Mouse (Mus musculus) retina, adult 2 months (tissue): ENCODE measurements around the gene Tmcc2.

ENCODE experiments used
- DNase-seq: peaks from one replicate; pipeline ENCODE4 v3.0.0-alpha.2; 2012; ENCODE audit warnings: low read depth, low spot score

Gene Tmcc2

GRCm38 (mm10) chr1:132390691-132391579 lies at the start of gene Tmcc2:
Tmcc2 (minus strand) TSS chr1:132391281.
- DNase-seq = no peak

GRCm38 (mm10) chr1:132437389-132437788 lies 46.3 kb upstream of the Tmcc2 start:
- DNase-seq = no peak

DNA sequence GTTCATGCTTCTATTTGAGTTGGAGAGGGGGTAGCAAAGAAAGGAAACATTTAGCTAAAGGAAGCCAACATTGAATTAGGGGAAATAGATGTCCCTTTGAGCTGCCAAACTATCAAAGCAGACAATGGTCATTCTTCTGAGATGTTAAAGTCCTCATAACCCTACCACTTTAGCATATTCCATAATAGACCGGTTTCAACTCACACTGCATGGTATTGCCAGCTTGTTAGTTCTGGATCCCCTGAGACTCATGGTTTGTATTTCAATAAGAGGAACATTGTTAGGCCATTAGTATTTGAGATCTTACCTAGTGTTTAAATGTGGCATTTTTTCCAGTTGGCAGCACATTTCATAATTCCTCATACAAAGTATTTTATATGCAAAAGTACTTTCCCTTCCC lies 45.9 kb upstream of the Tmcc2 start:
- DNase-seq = no peak

- DNase-seq = no peak
Measured at GRCm38 (mm10) chr1:132436320-132436958, 45.4 kb upstream of the Tmcc2 start.

DNA sequence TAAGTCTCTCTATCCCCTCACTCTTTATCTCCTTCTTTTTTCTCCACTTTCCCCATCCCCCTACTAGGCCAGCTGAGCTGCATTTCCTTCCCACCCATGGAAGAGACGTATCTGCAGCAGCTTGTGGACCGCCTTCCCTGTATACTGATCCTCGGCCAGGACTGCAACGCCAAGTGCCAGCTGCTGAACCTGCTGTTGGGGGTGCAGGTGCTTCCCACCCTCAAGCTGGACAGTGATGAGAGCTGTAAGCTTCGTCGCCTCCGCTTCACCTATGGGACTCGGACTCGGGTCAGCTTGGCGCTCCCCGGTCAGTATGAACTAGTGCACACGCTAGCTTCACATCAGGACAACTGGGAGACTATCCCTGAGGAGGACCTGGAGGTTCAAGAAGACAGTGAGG lies 43.0 kb upstream of the Tmcc2 start:
- no peak for DNase-seq

DNA sequence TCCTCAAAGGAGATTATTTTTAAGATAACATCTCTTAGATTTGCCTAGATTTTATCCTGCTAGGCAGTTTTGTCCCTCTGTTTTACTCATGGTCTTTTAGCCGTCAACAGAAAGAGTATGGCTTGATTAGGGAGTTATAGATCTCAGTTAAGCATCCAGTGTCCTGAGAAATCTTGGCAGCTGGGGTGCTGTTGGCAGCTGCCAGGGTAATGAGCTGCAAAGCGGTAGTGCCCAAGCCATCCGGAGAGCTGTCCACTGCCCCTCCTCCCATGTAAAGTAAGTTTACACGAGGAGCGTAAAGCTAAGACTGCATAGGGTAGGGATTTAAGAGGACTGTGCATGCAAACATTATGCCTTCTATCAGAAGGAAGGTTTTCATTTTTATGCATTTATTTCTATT lies 42.3 kb upstream of the Tmcc2 start:
- DNase-seq = no peak

DNA sequence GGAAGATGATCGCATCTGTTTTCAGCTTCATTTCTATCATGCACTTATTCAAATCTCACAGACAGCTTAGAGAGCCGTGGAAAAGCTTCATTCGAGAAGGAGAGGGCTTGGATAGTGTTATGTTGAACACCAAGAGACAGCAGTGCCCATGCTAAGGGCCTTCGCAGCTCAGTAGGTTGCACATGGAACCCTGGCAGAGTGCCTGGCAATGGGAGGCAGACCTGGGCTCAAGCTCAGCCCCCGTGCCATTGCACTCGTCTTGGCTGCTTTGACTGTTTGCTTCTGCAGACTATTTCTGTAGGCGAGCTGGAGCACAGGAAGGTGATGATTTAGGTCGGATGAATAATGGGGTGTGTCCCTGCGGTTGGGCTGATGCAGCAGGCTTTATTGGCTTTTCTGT lies 40.6 kb upstream of the Tmcc2 start:
- DNase-seq = no peak

DNA sequence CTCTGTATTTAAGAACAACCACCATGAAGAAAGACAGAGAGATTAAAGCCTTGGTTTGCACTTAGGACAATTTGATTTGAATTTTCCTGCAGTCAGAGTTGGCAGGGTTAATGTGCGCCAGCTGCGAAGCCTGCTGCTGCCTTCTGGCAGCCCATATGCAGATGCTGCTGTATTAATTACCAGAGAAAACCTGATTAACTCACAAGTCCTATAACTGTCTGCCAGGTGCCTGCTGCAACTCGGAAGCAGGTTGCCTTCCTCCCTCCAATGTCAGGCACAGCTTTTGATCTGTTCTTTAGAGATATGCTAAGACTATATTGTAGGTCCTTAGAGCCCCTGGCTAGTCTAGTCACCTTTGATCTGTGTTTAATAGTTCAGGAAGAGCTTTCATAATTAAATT lies 39.7 kb upstream of the Tmcc2 start:
- no peak for DNase-seq

DNA sequence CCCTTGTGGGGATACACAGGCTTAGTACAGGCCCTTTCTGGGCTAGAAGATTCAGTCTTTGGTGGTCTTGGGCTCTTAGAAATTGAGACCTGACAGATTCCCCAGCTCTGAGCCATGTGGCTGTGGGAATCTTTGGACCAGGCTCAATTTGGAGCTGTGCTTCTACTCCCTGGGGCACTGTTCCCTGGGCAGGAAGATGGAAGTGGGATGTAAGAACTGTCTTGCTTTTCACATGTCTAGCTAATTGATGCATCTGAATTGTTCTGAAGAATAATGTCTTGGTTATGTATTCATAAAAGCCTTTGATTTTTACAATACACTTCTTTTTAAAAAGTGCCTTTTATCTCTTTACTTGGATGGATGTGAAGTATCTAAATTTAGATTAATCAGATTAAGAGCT lies 34.5 kb upstream of the Tmcc2 start:
- no peak for DNase-seq

GRCm38 (mm10) chr1:132422912-132423696 lies 32.0 kb upstream of the Tmcc2 start:
- no peak for DNase-seq

DNA sequence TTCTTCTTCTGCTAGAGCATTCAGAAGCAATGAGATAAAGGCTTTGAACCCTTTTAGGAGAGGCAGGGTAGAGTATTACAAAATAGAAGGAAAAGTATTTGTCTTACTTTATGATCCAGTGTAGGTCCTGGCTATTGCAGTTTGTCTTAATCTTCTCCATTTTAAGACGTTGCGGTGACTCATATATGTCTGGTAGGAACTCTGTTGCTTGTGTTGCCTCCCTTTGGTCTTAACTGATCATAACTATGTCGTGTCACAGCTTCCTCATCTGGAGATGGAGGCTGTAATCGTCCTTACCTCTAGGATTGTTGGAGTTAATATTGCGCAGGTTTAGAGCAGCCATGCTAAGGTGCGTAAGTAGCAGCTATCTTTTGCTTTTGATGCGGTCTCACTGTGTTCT lies 29.6 kb upstream of the Tmcc2 start:
- no peak for DNase-seq

DNA sequence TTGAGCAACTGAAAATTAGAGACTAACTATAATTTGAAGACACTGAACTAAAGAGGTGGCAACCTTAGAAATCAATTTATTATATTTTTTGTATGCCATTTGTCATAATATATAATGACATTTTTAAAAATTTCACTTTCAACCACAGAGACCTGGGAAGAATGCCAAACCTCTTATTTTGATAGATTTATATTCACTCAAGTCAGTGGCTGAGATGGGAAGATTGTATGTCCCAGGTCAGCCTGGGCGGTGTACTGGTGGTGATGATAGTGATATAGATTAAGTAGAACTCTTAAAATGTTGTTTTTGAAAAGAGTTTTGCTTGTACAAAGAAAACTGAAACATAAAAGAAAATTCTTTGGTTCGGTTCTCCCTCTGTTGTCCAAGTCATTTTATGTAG lies 29.1 kb upstream of the Tmcc2 start:
- DNase-seq = no peak

DNA sequence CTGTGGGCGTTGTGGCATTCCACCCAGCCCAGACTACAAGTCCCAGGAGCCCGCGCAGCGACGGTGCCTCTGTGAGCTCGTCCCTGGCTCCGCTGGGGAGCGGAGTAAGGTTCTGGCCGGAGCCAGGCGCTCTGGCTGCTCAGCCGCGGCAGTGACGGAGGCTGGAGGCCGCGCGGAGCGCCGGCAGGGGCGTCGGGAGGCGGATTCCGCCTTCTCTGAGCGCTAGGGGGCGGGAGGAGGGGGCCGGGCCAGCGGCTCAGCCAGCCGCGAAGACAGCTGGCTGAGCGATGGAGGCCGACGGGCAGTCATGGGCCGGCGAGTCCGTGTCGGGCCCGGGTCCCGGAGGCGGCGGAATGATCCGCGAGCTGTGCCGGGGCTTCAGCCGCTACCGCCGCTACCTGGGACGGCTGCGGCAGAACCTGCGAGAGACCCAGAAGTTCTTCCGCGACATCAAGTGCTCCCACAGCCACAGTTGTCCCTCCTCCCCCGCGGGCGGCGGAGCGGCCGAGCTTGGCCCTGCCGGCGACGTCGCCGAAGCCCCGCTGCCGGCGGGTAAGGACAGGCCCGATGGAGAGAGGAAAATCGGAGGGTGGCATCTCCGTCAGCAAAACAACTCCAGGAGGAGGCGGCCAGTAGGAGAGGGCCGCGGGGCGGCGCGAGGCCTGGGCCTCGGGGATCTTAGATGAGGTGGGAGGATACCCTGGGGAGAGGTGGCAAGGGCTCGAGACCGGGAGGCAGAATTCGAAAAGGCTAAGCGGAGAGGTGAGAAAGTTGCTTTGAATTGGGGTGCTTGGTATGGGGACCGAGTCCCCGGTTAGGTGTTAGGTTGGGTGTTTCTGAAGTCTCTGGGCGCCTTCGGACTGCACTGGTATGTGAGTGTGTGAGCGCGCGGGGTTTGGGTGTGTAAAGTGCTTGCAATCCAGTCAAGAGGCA lies 26.5 kb upstream of the Tmcc2 start, which contains the start of gene Dstyk:
Gene Dstyk, plus strand, starts transcription at position 237 of the 933 bp plus-strand sequence.
- peak; percentile 78 for DNase-seq

- DNase-seq = no peak
Measured at GRCm38 (mm10) chr1:132416943-132417290, 25.8 kb upstream of the Tmcc2 start.

- no peak for DNase-seq
Measured at GRCm38 (mm10) chr1:132416244-132416942, 25.3 kb upstream of the Tmcc2 start.

GRCm38 (mm10) chr1:132410657-132411056 lies 19.6 kb upstream of the Tmcc2 start:
- DNase-seq = no peak

- DNase-seq = no peak
Measured at GRCm38 (mm10) chr1:132401843-132402242, 10.8 kb upstream of the Tmcc2 start.

DNA sequence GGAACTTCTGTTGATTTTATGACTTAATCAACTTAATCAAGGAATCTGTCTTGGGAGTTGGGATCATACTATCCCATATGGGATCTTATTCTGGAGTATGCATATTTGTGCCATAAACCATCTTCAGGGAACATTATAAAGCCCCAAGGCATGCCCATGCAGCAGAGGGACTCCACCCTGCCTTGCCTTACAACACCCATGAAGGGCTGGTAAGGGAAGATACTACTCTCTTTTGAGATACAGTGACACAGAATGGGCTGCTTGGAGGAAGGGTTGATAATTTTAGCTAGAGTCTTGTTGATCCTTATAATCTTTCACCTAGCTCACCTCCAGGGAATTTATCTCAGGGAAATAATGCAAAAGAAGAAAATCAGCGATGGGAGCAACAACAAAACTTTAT lies 9.5 kb upstream of the Tmcc2 start:
- no peak for DNase-seq

DNA sequence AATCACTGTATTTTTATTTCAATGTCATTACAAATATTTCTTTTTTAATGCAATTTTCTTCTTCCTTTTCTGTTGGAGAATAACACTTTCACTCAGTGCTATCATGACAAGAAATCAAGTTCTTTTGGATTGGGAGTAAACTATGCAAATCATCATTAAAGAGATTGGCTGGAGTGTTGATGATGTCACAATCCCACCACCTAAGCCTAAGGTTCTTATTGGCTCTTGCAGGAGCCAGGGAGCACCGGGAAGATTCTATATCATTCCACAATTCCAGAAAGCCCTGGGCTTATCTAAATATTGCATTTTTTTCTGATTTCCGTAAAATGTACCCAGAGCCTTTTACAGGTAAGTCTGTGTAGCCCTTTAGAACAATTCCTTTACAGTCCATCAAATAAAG lies 5.6 kb upstream of the Tmcc2 start:
- no peak for DNase-seq

DNA sequence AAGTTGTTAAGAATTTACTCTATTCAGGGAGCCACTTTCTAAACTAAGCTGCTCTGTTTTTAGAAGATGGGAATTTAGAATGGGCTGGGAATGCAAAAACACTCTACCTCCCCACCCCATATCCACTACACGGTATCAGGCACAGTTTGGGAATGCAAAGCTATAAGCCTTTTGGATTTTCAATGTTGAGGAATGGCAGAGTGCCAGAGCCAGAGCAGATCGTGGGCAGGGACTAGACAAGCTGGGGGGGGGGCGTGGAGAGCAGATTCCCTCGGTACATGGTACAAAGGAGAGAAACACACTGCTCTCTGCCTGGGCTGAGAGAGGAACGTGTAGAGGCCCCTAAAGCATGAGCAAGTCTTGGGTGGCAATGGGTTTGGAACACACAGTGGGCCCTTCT lies 1.8 kb upstream of the Tmcc2 start:
- DNase-seq = no peak

DNA sequence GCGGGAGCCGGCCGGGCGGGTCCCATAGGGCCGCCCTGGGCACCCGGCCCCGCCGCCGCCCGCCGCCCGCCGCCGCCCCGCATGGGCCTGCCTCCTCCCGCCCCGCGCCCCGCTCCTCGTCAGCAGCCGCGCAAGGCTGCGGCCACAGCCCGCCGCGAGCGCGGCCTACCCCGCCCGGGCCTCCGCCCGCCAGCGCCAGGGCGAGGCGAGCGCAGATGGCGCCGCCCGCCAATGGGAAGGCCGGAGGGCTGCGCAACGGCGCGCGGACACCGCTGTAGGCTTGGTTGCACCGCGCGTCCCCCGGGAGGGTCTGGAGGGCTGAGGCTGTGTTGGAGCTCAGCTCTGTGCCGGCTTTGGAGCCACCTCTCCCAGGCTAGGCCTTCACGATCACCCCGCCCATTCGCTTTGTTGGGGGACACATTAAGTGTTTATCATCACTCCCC lies 520 bp upstream of the Tmcc2 start:
- DNase-seq = no peak
